Mouse (Mus musculus): ENCODE data around the gene Slc13a3.

Gene Slc13a3

DNA sequence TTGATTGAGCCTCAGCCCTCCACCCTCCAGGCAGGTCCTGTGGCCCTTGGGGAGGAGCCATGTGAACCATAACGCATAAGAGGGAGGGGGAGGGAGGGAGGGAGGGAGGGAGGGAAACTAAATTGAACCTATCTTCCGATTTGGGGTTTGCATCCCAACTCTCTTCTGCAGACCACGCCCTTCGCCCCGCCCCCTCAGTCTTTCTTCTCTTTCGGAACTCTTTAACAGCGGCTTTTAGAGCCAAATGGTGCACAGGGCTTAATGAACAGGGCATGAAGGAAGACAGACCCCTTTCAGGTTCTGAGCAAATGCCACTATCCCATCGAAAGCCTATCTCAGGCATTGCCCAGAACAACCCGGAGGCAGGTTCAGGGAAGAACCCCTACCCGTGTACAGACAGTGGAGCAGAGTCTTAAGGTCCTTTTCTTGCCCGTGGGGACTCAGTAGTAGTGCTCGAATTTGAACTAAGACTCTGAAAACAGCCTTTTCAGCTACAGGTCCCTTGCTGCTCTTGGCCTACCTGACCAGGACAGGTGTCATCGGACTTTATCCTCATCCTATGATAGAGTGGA lies 105.1 kb downstream of the Slc13a3 start:
- DNase-seq (ENCODE audit: low read depth in 2 of 2, low spot score in 2 of 2): no peak

DNA sequence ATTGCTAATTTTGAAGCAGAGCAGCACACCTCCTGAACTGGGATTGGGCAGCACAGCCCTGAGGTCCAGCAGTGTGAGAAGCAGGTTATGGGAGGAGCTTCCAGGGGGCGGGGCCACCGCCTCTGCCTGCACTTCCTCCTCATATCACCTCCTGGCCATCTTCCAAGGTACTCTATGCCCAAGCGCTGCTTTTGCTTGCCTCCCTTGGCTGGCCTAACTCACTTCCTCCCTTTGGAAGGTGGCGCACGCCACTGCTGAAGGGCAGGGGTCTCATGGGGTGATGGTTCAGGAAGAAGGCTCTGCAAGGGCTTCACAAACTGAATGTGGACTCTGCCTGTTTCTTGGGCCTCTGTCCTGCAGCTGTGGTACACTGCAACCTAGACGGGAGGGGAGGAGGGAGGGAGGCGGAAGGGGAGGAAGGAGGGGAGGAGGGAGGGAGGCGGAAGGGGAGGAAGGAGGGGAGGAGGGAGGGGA lies 105.9 kb downstream of the Slc13a3 start:
- no peak for DNase-seq (ENCODE audit: low read depth in 2 of 2, low spot score in 2 of 2)

DNA sequence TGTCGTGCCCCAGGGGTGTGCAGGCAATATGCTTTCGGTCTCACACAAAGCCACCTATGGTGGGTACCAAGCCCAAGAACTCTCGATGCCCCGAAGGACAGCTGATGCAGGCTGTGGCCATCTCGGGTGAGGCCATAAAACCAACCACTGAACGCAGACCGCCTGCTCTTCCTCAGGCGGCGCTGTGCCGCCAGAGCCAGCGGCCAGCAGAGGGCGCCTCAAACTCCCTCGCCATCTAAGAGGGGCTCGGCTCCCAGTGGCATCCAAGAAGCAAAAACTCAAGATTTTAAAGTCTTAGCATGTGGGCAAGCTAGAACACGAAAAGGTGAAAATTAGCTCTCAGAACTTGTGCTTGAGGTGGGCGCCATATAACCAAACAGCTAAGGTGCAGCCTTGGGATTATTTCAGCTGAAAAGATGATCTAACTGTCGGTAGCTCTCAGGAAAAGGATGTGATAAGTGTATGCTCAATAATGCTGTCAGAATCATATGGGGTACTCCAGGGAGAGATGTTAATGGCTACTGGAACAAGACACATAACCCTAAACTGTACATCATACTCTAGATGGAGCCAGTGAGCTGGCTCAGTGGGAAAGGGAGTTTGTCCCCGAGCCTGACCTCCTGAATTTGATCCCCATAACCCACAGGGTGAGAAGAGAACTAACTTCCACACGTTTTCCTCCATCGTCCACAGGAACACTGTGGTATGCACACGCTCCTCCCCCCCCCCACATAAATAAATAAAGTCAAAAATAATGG lies 108.5 kb downstream of the Slc13a3 start:
- DNase-seq (ENCODE audit: low read depth in 2 of 2, low spot score in 2 of 2): peak; percentile 17 to 43

DNA sequence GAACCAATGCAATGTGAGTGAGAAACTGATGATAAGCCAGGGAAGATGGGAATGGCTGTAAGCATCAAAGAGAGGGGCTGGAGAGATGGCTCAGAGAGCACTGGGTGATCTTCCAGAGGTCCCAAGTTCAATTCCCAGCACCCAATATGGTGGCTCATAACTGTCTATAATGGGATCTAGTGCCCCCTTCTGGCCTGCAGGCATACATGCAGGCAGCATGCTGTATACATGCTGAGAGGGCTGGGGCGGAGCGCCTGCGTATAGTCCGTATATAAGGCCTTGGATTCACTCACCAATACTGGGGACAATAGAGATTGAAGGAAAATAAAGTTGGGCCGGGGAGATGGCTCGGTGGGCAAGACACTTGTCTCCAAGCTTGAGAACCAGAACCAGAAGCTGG lies 109.7 kb downstream of the Slc13a3 start:
- no peak for DNase-seq (ENCODE audit: low read depth in 2 of 2, low spot score in 2 of 2)

DNA sequence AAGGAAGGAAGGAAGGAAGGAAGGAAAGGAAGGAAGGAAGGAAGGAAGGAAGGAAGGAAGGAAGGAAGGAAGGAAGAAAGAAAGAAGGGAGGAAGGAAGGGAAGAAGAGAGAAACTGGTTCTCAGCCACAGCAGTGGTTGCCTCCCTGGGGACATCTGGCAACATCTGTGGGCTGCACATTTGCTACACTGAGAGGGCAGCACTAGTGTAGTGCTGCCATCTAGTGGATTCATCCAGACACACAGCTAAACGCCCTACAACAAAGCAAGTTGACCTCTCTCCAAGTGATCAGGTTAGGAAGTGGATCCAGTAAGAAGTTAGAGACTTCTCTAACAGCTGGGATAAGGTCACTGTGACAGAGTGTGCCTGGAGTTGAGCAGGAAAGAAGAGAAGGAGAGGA lies 112.2 kb downstream of the Slc13a3 start:
- DNase-seq (ENCODE audit: low read depth in 2 of 2, low spot score in 2 of 2): peak; percentile 8 to 42
